Comparison of ENCODE assay signal across 16 mouse cellular contexts in genomic region chr4:138348716-138349115, GRCm38 (mm10). TPM values are rescaled to one million over a fixed set of nuclear protein-coding genes. Genes with fewer than 3 reads are reported as not detected.
DNase-seq lines count a peak whose midpoint lies in the region.
"Had no signal": no experiment of that assay in that cellular context is flagged by ENCODE, and none has a peak within 500 bp of the region (broad histone marks: within the 10 kb centered on the region; RNA-seq: fewer than 3 reads in every experiment).

No protein-coding gene starts in this region.

- peak; percentile 51 for DNase-seq in kidney, adult 18-20 months
- no peak for DNase-seq in kidney, postnatal 10 days
- peak; percentile 39 for DNase-seq in layer of hippocampus, adult 9-11 months
- no peak for DNase-seq in layer of hippocampus, postnatal 25 days (ENCODE audit: extremely low spot score in 1 of 2, low spot score in 1 of 2)
- DNase-seq in kidney, postnatal 36 days: peak; percentile 69 to 77
- DNase-seq in left cerebral cortex, adult 18-20 months (ENCODE audit: low spot score in 2 of 2): no peak
- DNase-seq: adrenal gland, postnatal 14 days; cerebellum, adult 11-12 months; cerebellum, adult 9-11 months; cerebellum, postnatal 36 days; gastrocnemius, postnatal 10 days; heart, adult 18-20 months; heart, postnatal 10 days; heart, postnatal 4 days had no signal

RNA-seq across cellular contexts. Expression of gene Cda, which starts 19.1 kb away (rescaled TPM):
- 1 to 10 TPM; 1.9 to 3.1 TPM for total RNA-seq in layer of hippocampus, postnatal 25 days (2021)
- 1 to 10 TPM; 5.0 to 6.1 TPM for total RNA-seq in left cerebral cortex, adult 18-20 months (2021)
- total RNA-seq: CH12.LX had no signal

RNA-seq across cellular contexts. Expression of gene Pink1, which starts 22.6 kb away (rescaled TPM):
- total RNA-seq in layer of hippocampus, postnatal 25 days (2021): 100 to 1,000 TPM; 222 to 256 TPM
- total RNA-seq in left cerebral cortex, adult 18-20 months (2021): 100 to 1,000 TPM; 347 to 376 TPM

RNA-seq across cellular contexts. Expression of gene Ddost, which starts 44.2 kb away (rescaled TPM):
- 100 to 1,000 TPM in 1 of 2 experiments, 10 to 100 TPM in 1; 92.3 to 104 TPM for total RNA-seq in layer of hippocampus, postnatal 25 days (2021)
- total RNA-seq in left cerebral cortex, adult 18-20 months (2021): 10 to 100 TPM; 93.2 to 93.8 TPM

RNA-seq across cellular contexts. Expression of gene Fam43b, which starts 47.6 kb away (rescaled TPM):
- 10 to 100 TPM; 28.7 to 31.0 TPM for total RNA-seq in layer of hippocampus, postnatal 25 days (2021)
- total RNA-seq in left cerebral cortex, adult 18-20 months (2021): 10 to 100 TPM; 48.0 TPM
- total RNA-seq: CH12.LX; gastrocnemius, postnatal 4 days; heart, adult 18-20 months; heart, postnatal 10 days; heart, postnatal 4 days had no signal

Comparison
In these comparisons a context has a peak if more than half of its experiments do, and no peak if none do; other contexts are left out.
1. DNase-seq: peak in kidney, adult 18-20 months (single experiment), layer of hippocampus, adult 9-11 months (single experiment) and kidney, postnatal 36 days (2 of 2); none in kidney, postnatal 10 days (single experiment), layer of hippocampus, postnatal 25 days (0 of 2) and left cerebral cortex, adult 18-20 months (0 of 2).